Mouse (Mus musculus) telencephalon, adult 2 months (tissue): ENCODE measurements at regions not wholly inside any gene's neighbourhood (a gene's known extent, or its start where the extent isn't known, plus 50 kb on each side); places are given as distances from the start of the nearest gene placed in this dataset.

Source experiments
- DNase-seq: peaks from one replicate; pipeline ENCODE4 v3.0.0-alpha.2; 2011; ENCODE audit warnings: low read depth, low spot score

GRCm38 (mm10) chr9:78903211-78903610 is 287.9 kb downstream of the Cd109 start:
- DNase-seq = no peak

GRCm38 (mm10) chr9:78917336-78917735 is 302.0 kb downstream of the Cd109 start:
- no peak for DNase-seq

- no peak for DNase-seq
These were observed 310.7 kb downstream of the Cd109 start for GRCm38 (mm10) chr9:78925977-78926593.

- peak; percentile 27 for DNase-seq
These were observed 326.3 kb downstream of the Cd109 start for GRCm38 (mm10) chr9:78941648-78942047.

GRCm38 (mm10) chr9:78964813-78965212 is 349.5 kb downstream of the Cd109 start:
- DNase-seq = no peak

- no peak for DNase-seq
These were observed 350.0 kb downstream of the Cd109 start for GRCm38 (mm10) chr9:78965226-78965950.

- no peak for DNase-seq
These were observed 356.4 kb downstream of the Cd109 start for GRCm38 (mm10) chr9:78971731-78972130.

- peak; percentile 53 for DNase-seq
These were observed 368.4 kb downstream of the Cd109 start for GRCm38 (mm10) chr9:78983734-78984133.

- no peak for DNase-seq
These were observed 370.0 kb downstream of the Cd109 start for GRCm38 (mm10) chr9:78985184-78985864.

GRCm38 (mm10) chr9:78991310-78991709 is 376.0 kb downstream of the Cd109 start:
- no peak for DNase-seq

GRCm38 (mm10) chr9:79001081-79001480 is 385.7 kb downstream of the Cd109 start:
- DNase-seq = no peak

- DNase-seq = no peak
These were observed 386.6 kb downstream of the Cd109 start for GRCm38 (mm10) chr9:79001930-79002329.

GRCm38 (mm10) chr9:79004296-79004980 is 389.1 kb downstream of the Cd109 start:
- no peak for DNase-seq

- no peak for DNase-seq
These were observed 406.9 kb downstream of the Cd109 start for GRCm38 (mm10) chr9:79022291-79022690.

- DNase-seq = no peak
These were observed 412.9 kb downstream of the Cd109 start for GRCm38 (mm10) chr9:79028234-79028633.

GRCm38 (mm10) chr9:79029456-79029855 is 414.1 kb downstream of the Cd109 start:
- DNase-seq = no peak

- no peak for DNase-seq
These were observed 420.3 kb downstream of the Cd109 start for GRCm38 (mm10) chr9:79035677-79036076.

GRCm38 (mm10) chr9:79037054-79037453 is 421.7 kb downstream of the Cd109 start:
- DNase-seq = no peak

GRCm38 (mm10) chr9:79038971-79039370 is 423.6 kb downstream of the Cd109 start:
- no peak for DNase-seq

- no peak for DNase-seq
These were observed 429.0 kb downstream of the Cd109 start for GRCm38 (mm10) chr9:79044344-79044743.

- DNase-seq = no peak
These were observed 430.0 kb downstream of the Cd109 start for GRCm38 (mm10) chr9:79045314-79045713.

- DNase-seq = no peak
These were observed 456.6 kb downstream of the Cd109 start for GRCm38 (mm10) chr9:79071961-79072360.
